Mouse (Mus musculus) layer of hippocampus, adult 8-10 months (tissue): ENCODE data around the gene Tceanc. TPM values are rescaled to one million over a fixed set of nuclear protein-coding genes. Genes with fewer than 3 reads are reported as not detected.
A peak's percentile ranks its signal among the peaks of the same experiment; 100 is the strongest.
"Not testable (repeated sequence)": the region's sequence is repeated elsewhere in the genome, so short reads cannot be mapped to it uniquely, and the experiment has no call there.

Source experiments
- DNase-seq, 2 experiments: peaks; one replicate each; pipeline ENCODE4 v3.0.0; 2022; ENCODE audit warnings: low spot score in 2 of 2
- total RNA-seq, 4 experiments: library from RNA; stranded (reverse); gene quantifications; 2 replicates each; pipeline ENCODE4 v1.2.4; 2022

The Tceanc gene
- total RNA-seq = 1 to 10 TPM; 1.3 to 1.8 (median 1.6) TPM

DNA sequence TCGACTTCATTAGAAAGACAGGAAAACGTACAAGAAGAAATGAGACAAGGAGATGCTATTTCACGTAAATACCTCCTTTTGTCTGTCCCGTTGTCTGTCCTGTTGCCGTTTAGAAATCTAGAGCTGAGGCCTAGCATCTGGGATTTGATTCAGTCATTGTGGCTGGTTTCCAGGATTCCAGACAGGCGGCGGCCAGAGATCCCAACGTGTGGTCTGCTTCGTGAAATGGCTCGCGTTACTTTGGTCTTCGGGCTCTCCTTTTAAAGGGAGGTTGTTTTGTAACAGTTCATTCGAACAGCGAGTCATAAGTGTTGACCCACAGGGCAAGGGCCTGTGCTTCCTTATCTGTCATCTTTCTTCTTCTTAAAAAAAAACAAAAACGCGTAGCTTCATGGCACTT lies at the start of gene Tceanc:
Gene Tceanc (minus strand): TSS at position 223 of the 400 bp plus-strand sequence.
- no peak for DNase-seq

DNA sequence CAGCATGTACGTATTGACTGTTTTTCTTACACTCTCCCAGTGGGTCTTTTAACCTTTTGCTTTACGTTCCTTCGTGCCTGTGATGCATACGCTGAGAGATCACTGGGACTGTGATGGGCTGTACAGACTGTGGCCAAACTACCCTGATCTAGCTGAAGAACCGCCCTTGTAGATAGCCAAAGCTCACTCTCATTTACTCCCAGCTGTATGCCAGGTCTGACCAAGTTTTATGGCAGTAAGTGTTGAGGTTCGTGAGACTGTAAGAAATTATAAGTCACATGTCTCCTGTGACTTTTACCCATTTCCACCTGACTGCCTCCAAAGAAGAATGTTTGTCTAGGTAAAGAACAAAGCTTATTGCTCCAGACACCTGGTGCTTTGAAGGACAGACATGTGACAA lies 47.6 kb upstream of the Tceanc start:
- no peak for DNase-seq

DNA sequence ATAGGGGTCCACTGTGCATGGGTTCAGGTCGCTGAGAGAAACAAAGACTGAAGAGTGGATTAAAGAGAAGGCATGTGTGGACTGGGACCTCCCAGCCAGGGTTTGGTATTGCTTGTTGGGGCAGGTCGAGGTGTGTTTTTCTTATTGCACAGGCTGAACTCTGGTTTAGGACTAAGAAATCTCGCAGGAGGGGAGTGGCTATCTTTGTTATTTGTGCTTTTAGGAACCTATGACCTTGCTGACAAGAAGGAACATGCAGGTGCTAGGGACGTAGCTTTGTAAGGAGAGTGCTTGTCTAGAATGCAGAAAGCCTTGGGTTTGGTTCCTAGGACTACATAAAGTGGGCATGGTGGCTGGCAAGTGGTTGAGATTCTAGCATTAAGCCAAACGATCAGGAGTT lies 47.0 kb upstream of the Tceanc start:
- no peak for DNase-seq

DNA sequence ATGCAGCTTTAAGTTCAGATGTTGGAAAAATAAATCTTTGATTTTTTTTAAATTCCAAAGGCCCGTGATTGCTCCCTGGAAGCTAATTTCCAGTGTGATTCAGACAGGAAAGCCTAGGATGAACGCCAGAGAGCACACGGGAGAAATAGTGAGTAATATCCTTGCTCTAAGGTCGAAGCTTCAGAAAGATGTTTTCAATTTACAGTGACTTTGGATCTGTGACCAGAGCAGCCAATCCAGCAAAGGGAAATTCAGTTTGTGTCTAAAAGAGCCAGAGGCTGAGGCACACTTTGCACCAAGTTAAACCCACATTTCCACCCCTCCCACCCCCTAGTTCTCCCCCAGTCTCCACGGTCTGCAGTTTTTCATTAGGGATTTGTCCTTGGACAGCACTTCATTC lies 46.5 kb upstream of the Tceanc start:
- no peak for DNase-seq

DNA sequence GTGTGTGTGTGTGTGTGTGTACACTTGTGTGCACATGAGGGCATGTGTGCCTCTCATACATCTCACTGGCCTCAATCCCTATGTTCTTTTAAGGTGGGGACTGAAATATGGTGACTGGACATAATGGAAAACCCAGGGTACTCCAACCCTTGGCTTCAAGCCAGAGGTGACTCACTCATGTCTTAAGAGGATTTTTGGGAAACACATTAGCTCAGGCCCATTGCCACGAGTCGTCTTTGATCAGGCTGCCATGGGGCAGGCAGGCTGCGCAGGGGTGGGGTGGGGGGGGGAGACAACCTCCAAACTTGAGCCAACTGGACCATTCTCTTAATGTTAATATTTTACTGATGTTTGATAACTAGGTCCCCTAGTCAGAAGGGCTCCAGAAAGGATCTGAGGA lies 41.0 kb upstream of the Tceanc start:
- no peak for DNase-seq

DNA sequence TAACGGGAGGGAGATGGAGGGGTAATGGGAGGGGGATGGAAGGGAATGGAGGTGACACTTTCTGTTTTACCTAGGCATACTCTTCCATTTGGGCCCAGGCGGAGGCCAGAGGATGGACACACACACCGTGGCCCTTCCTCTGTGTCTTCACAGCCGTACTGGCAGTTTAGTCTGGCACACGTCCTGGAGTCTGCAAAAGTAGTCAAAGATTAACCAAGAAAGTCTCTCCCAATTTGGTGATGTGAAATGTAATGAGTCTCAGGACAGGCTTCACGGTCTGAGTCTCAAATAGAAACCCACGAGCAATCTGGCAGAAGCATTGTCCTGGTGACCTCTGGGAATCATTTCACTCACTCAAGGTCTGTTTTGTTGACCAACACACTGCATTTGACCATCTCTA lies 34.0 kb upstream of the Tceanc start:
- no peak for DNase-seq

DNA sequence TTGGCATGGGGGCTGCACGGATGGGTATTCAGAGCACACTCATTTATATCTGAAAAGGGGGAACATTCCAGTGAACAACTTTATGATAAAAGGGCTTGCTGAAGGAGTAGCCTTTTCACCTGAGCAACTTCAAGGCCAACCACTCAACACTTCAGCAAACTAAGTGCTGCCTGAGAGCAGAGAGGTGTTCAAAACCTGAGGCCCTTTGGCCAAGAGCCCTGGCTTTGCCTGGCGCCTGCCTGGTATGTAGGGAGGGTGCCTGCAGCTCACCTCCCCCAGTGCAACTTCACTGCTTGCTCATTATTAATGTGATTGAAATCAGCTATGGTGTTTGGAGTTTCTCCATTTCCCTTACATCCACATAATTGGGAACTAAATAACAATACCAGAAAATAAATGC lies 28.1 kb upstream of the Tceanc start:
- no peak for DNase-seq

DNA sequence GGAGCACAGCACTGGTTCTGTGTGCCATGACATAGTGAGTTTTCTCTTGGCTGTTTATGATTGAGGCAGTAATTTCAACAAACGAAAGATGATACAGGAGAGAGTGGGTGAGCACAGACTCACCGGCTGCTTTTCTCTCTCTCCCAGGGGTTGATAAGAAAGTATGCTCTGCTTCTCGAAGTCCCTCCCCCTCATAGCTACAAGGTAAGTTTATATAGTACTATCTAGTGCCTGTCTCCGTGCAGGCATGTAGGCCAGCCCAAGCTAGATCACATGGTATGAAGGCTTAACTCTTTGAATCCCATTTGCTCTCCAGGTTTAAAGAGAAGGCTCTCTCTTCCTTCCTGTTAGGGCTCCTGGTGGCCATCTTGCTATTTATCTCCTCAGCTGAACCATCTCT lies 16.8 kb upstream of the Tceanc start:
- DNase-seq = no peak

DNA sequence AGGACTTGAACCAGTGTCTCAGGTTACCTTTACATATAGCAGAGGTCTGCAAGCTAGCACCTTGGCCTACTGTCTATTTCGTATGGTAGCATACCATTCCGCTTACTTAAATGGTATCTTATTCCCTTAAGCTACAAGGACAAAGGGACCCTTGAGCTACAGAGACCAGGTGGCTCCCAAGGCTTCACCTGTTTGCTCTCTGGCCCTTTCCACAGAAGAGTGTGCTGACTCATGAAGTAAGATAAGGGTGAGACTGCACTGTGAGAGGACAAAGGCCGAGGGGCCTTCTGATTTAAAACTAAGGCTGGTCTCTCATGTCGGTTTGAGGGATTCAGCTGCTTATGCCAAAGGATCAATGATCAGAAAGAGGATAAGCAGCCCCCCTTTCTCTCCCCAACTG lies 15.1 kb upstream of the Tceanc start:
- no peak for DNase-seq

DNA sequence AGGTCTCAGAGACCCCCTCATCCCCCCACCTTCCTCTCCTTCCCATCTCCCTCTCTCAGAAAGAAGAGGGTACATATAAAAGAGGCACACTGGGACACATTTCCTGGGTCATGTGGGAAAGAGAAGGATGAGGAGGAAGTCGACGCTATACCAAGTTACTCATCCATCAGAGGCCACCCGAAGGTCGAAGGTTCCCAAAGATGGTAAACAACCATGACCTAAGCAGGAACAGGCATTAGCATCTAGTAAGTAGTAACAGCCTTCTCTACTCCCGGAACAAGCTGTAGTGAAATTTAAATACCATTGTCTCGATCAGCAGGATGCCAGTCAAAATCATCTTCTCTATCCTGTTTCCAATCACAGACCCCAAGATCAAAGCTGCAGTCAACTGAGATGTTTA lies 13.3 kb upstream of the Tceanc start:
- DNase-seq = no peak

DNA sequence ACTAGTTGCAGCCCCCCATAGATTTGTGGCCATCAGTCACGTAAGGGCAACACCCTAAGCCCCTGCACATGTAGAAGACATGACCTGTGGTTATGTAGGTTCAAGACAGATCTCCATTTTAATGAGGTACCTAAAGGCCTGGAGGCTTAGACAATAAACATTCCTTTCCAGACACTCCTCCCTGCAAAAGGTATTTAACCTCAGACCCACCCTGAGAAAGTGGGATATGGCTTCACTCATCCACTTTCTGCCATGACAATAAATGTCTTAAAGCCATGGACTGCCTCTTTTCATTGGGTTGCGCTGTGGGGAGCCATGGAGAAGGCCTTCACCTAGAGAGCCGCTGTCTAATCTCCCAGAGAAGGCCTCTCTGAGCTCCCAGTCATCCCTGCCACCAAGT lies 9.8 kb upstream of the Tceanc start:
- no peak for DNase-seq

DNA sequence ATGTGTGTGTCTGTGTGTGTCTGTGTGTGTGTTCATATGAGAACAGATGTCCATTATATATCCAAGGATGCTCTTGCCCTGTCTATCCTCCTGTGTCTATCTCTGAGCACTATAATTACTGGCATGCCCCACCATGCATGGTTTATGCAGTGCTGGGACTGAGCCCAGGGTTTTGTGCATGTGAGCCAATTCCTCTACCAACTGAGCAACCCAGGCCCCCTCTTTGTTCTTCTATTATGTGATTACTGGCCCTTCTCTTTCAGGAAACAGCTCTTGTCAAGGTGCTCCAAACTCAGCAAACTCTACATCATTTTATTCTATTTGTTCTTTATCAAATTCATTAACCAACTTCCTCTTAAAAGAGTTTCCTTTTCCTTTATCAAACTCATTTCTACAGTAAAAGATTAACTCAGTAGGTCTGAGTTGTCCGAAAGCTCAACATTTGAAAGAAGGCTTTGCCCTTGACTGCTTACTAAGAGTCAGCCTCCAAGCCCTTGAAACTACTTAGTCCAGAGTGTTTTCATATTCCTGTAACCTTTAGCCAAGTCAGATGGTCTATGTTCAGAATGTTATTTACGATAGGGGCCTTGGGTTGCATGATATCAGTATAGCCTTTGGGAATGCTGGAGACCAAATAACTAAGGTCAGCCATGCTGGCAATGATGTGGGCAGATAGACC lies 7.4 kb upstream of the Tceanc start:
- no peak for DNase-seq

DNA sequence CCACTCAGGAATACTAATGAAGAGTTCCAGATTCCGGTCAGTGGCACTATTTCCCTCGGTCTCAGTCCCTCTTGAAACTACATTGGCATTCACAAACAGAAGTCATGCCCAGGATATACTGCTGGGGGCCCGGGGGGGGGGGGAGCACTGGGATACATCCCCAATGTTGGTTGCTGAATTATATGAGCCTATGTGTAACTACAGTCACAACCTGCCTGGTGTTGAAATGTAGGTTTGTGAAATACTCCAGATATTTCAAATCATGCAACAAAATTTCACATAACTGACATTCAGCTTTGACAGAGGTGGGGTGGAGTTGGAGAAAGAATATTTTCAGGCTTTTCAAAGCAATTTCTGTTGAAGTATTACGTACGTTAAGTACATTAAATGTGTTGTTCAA lies 2.4 kb upstream of the Tceanc start:
- DNase-seq = no peak

DNA sequence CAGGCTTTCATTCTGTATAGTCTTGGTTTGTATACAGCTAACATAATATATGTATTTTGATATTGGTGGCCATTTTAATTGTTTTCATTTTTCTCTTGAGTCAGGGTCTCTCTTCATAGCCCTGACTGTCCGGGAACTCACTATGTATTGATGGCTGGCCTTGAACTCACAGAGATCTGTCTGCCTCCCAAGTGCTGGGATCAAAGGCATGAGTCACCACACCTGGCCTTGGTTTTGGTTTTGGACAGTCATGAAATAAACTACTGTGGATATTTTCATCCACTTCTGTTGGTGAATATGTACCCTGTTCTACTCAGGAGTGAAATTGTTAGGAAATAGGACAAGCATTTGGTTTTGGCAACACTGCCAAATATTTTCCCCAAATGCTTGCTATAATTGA lies 1.7 kb downstream of the Tceanc start:
- DNase-seq = no peak

DNA sequence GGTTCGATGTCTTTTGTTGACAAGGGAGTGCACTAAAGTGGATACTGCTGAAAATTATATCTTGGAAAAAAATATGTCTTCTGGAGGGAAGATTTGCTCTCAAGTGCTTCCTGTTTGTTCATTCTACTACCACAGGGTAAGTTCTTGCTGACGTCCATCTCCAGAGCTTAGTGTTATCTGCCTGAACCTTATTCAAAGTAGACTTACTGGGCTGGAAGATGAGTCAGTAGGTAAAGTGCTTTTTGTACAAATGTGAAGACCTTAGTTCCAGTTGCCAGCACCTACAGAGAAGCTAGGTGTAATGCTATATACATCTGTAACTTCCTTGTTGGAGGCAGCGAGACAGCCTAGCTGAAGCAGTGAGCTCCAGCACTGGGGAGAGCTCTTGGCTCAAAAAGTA lies 2.4 kb downstream of the Tceanc start:
- no peak for DNase-seq

DNA sequence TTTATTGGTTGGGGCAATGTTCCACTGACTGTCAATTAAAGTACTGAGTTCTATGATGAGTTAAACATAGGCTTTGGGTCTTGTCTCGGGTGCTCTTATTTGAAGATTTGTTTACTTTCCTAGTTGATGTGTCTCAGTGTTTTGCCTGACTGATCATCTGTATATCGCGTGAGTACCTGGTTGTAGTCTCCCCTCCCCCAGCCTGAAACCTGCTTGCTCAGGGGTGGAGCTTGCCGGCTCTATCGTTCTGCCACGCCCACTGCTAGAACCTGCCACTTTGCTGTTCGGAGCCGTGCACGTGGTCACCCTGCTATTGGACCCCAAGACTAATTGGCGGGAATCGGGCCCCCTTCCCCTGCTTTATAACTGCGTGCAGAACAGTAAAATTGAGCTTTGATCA lies 4.3 kb downstream of the Tceanc start:
- DNase-seq = not testable (repeated sequence)

DNA sequence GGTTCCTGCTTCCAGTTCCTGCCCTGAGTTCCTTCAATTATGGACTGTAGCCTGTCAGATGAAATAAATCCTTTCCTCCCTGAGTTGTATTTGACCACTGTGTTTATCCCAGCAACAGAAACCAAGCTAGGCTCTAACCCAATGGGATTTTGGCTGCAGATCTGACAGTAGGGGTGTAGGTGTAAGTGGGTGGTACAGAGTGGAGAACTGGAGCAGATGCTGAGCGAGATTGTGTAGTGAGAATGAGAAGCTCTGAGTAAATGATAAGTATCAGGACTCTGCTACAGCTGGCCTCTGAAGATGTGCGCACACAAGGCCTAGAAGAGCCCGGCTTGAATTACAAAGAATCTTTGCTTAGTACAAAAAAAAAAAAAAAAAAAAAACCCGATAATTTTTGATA lies 6.3 kb downstream of the Tceanc start:
- peak; percentile 3 to 5 for DNase-seq

DNA sequence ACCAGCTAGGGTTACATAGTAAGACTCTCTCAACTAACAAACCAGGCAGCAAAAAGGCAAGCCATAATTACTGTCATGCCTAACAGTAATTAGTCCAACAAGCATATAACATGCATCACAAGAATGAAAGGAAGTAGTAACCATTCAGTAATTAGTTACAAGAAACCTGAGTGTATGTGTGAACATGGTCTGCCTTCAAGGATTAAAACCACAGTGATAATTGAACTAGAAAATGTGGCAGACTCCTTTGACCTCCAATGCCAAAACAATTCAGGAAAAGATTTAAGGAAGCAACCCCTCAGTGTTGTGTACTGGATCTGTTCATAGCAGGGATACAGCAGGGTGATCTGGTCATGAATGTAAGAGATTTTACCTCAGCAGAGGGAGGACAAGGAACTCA lies 7.3 kb downstream of the Tceanc start:
- no peak for DNase-seq

DNA sequence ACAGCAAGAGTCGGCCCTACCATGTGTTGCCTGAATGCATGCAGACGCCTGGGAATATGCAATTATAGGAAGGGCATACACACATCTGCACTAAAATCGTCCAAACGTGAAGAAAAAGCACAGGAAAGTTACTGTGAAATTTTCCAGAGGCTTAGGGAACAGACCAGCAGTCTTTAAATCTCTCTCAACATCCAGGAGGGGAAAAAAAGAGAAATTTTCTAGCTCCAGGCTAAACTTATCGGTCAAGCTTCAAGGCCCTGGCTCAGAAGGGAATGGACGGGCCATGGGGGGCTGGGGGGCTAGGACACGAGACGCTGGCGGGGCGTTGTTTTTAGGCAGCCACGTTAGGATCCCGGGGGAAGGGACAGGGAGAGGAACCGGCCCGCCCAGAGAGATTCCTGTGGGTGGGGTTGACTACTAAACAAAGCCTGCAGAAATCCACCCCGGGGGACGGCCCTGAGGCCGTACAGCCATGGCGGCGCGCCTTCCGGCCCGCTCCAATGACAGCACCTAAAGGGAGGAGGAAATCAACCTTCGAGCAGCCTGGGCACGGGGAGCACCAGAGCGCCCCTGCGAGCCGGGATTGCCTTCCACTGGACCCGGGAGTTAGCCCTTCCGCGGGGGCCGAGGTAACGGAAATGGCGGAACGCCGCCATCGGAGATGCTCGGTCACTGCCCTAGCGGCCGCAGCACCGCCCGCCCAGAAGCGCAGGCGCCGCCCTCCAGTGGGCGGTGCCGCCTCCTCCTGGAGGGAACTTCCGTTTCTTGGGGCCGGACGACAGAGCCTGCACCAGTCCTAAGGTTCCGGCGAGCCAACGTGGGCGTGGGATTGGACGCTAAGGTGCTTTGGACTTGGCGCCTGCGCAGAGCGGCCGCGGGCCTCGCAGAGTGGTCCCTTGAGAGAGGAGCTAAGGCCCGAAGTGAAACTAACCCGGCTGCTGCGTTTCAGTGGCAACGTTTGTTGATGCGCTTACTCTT lies 8.3 kb downstream of the Tceanc start:
- peak; percentile 87 to 91 for DNase-seq

DNA sequence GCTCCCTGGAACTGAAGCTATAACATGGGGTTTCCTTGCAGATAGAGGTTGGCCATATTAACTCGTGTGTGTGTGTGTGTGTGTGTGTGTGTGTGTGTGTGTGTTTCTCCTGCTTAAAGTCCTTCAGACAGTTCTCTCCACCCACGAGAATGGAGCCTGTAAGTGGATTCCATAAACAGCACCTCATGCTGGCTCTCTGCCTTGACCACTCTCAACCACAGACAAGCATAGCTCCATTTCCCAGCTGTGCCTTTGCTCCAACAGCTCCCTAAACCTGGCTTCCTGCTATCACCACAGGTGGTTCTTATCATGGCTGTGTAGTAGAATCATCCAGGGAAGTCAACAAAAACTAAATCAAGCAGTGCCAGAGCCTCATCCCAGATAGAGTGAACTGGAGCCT lies 13.9 kb downstream of the Tceanc start:
- no peak for DNase-seq

DNA sequence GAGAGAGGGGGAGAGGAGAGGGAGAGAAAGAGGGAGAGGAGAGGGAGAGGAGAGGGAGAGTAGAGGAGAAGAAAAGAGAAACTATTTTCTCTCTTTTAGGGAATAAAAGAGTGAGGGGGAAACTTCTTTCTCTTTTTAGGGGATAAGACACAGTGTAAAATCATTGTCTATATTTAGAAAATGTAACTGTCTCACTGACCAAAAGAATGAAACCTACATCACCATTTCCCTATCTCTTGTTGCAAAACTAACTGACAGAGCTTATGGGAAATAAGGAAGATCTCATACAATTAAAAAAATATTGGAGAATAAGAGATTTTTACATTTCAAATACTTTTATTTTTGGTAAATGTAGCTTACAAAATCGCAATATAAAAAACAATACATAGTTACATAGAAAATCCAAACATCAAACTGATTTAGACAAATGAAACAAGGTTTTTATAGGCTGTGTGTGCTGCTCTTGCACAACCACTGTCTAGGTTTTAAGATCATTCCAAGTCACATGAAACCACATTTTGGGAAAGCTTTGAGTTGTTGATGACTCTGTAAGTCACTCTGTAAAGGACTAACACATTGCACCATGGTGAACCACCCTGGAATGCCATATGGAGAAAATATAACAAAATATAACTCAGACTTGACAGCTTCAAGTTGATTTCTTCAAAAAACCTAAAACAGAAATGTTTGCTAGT lies 18.7 kb downstream of the Tceanc start:
- DNase-seq = no peak

DNA sequence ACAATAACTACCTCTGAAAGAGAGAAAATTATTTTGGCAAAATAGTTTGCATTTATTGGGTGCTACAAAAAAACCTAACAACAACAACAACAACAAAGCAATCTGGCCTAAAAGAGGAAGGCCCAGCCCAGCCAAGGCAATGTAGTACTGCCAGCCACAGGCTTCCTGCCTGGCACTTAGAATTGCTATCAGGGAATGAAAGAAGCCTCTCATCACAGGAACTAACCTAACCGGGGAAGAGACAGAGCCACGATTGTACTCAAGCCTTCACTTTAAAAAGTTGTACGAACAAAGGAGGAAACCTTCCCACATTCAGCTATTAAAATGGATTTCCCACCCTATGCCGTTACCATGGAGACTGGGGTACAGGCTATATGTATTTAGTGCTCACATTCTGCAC lies 20.6 kb downstream of the Tceanc start:
- DNase-seq = peak in 1 of 2 experiments; percentile 13
